Mouse (Mus musculus) ES-Bruce4 (cell line): ENCODE data around the gene Hspb7. TPM values are rescaled to one million over a fixed set of nuclear protein-coding genes. Genes with fewer than 3 reads are reported as not detected.
A peak's percentile ranks its signal among the peaks of the same experiment; 100 is the strongest.

ENCODE experiments used
- H3K27ac ChIP-seq: 2 replicates; pipeline ENCODE4 v1.5.1; 2012; ENCODE audit warnings: low read length, inconsistent platforms; ENCODE audit not compliant: insufficient read depth
- H3K27me3 ChIP-seq: 2 replicates; pipeline ENCODE4 v1.6.1; 2012; ENCODE audit warnings: mild to moderate bottlenecking, low read length, inconsistent platforms; ENCODE audit not compliant: control insufficient read depth, poor library complexity, insufficient read depth, severe bottlenecking
- H3K36me3 ChIP-seq: 2 replicates; pipeline ENCODE4 v1.6.1; 2012; ENCODE audit warnings: inconsistent platforms, mild to moderate bottlenecking, low read length, moderate library complexity; ENCODE audit not compliant: control insufficient read depth, poor library complexity, insufficient read depth, severe bottlenecking
- H3K4me1 ChIP-seq: one replicate; pipeline ENCODE4 v1.8.1; 2011; ENCODE audit warnings: low read length; ENCODE audit not compliant: control insufficient read depth, insufficient read depth
- H3K4me3 ChIP-seq: 2 replicates; pipeline ENCODE4 v1.5.1; 2011; ENCODE audit warnings: low read depth, mild to moderate bottlenecking, low read length
- H3K9ac ChIP-seq: 2 replicates; pipeline ENCODE4 v1.6.1; 2012; ENCODE audit warnings: low read depth, mild to moderate bottlenecking, inconsistent platforms; ENCODE audit not compliant: poor library complexity, severe bottlenecking
- H3K9me3 ChIP-seq: replicated peaks from 2 replicates; pipeline ENCODE4 v1.6.1; 2012; ENCODE audit warnings: mild to moderate bottlenecking, low read length, inconsistent platforms; ENCODE audit not compliant: control insufficient read depth, poor library complexity, insufficient read depth, severe bottlenecking
- CTCF ChIP-seq: IDR thresholded peaks from one replicate; pipeline ENCODE4 v1.8.1; 2011; ENCODE audit warnings: low read depth, low read length
- EP300 ChIP-seq: IDR thresholded peaks from 2 replicates; pipeline ENCODE4 v1.6.1; 2011; ENCODE audit warnings: low read depth, low read length; ENCODE audit not compliant: insufficient read depth
- POLR2A ChIP-seq: IDR thresholded peaks from one replicate; pipeline ENCODE4 v1.8.1; 2011; ENCODE audit warnings: low read length; ENCODE audit not compliant: insufficient read depth
- polyA plus RNA-seq: library from polyadenylated mRNA; stranded (reverse); fragments of >200 nt; gene quantifications from 2 replicates; pipeline ENCODE4 v1.2.4, GENCODE M21; 2011; ENCODE audit warnings: low read depth; ENCODE audit not compliant: missing spikeins, insufficient read depth, insufficient read length

Gene Hspb7
- polyA plus RNA-seq, 1 experiment: not detected

DNA sequence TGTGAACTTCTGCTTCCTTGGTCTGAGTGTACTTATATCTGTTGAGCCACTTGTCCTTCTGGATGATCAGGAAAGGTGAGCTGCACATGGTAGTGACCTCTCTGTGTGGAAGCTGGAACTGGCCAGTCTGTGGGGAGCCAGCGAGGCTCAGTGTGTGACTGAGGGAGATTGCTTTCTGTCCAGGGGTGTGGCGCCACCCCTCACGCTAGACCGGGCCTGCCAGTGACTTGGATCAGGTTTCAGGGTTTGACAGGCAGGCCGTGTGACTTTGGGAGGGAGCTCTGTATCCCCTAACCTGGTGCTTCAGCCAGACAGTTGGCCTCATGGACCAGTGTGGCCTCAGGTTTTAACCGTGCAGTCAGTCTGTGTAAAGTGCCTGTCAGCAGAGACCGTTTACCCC lies 37.7 kb downstream of the Hspb7 start:
- H3K9me3 ChIP-seq: no peaks in the 10 kb centered on the region
- no peaks in the 10 kb centered on the region for H3K36me3 ChIP-seq
- no peak for TF ChIP-seq CTCF
- TF ChIP-seq EP300: peak; percentile 72; the same call in 1 of the 2 replicates
- H3K9ac ChIP-seq: no peak overlapping the region
- H3K27me3 ChIP-seq: no peaks in the 10 kb centered on the region
- no peak overlapping the region for H3K4me3 ChIP-seq
- peaks cover 2% of the 10 kb centered on the region for H3K4me1 ChIP-seq
- H3K27ac ChIP-seq: no peak overlapping the region

DNA sequence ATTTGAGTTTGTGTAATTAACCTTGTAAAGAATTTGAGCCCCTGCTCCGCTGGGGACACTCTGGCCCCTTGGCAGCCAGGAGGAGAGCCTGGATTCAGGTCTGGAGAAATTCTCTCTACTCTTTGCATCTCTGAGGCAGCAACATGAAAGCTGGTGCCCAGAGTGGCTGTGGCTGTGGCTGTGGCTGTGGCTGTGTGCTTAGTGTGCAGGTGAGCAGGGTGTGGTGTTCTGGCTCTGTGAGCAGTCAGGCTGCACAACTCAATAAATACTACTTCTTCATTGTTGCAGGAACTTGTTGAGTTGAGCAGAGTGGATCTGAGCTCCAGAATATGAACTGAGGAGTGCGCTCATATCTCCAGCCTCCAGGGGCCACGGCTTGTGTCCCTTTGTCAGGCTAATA lies 38.3 kb downstream of the Hspb7 start:
- Histone ChIP-seq H3K27me3 (no peaks in the 10 kb centered on the region), H3K4me3 (no peak overlapping the region), H3K36me3 (no peaks in the 10 kb centered on the region), H3K4me1 (peaks cover 2% of the 10 kb centered on the region), H3K9me3 (no peaks in the 10 kb centered on the region), H3K9ac (no peak overlapping the region), H3K27ac (no peak overlapping the region)
- TF ChIP-seq EP300 (no peak), POLR2A (no peak), CTCF (no peak)

DNA sequence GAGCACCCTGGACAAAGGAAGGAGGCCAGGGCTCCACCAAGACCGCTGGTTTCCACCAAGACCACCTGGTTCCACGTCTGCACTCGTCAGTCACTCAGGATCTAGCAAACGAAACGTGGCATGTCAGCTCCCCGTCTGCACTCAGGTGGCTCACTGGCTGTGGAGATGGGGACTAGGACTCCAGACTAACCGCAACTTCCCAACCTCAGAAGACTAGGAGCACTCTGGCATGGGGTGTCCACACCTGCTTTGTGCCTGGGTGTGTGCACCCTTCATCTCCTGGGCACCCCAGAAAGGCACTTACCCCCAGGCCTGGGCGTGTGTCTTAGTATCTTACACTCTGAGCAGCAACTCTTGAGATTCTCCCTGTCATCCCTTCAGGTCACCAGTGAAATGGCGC lies 39.2 kb downstream of the Hspb7 start:
- Histone ChIP-seq H3K4me1 (peaks cover 2% of the 10 kb centered on the region), H3K9ac (no peak overlapping the region), H3K27ac (no peak overlapping the region), H3K4me3 (no peak overlapping the region), H3K9me3 (no peaks in the 10 kb centered on the region), H3K27me3 (no peaks in the 10 kb centered on the region), H3K36me3 (no peaks in the 10 kb centered on the region)
- TF ChIP-seq POLR2A (no peak), CTCF (no peak), EP300 (no peak)

DNA sequence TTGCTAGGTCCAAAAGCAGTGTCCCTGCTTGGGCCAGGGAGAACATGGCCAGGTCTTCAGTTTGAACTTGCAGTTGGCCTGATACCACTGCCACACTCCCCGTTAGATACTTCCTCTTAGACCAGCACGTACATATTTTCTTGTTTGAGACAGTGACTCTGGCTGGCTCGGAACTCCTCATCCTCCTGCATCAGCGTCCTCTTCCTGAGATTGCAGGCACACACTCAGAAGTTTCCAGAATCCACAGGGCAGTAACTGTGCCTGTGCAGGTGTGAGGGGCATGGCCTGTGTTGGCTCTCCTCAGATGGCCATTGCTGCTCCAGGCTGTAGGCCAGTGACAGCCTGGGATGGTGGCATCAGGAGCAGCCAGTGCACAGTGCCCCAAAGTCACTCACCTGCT lies 39.9 kb downstream of the Hspb7 start:
- H3K27me3 ChIP-seq: no peaks in the 10 kb centered on the region
- H3K9ac ChIP-seq: no peak overlapping the region
- no peaks in the 10 kb centered on the region for H3K9me3 ChIP-seq
- H3K4me3 ChIP-seq: no peak overlapping the region
- H3K4me1 ChIP-seq: peaks cover 2% of the 10 kb centered on the region
- H3K27ac ChIP-seq: no peak overlapping the region
- no peaks in the 10 kb centered on the region for H3K36me3 ChIP-seq
- TF ChIP-seq EP300 (no peak), POLR2A (no peak), CTCF (no peak)

DNA sequence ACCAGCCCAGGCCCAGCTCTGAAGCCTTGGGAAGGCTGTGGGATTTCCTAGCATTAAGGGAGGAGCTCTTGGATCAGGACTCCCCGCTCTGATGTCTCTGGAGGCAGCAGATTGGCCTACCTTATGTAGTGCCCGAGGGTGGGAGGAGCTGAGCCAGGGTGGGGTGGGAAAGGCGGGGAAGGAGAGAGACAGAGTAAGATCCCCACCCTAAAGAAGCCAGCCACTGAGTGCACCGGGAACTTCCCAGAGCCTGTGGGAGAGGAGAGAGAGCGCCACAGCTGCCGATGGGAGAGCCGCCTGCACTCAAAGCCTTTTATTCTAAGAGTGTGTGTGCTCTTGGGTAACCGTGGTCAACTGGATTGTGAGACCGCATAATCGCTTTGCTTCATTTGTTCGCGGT lies 40.5 kb downstream of the Hspb7 start:
- no peaks in the 10 kb centered on the region for H3K9me3 ChIP-seq
- H3K4me1 ChIP-seq: peaks cover 2% of the 10 kb centered on the region
- H3K4me3 ChIP-seq: no peak overlapping the region
- H3K27ac ChIP-seq: no peak overlapping the region
- no peaks in the 10 kb centered on the region for H3K36me3 ChIP-seq
- no peak overlapping the region for H3K9ac ChIP-seq
- H3K27me3 ChIP-seq: no peaks in the 10 kb centered on the region
- TF ChIP-seq EP300 (no peak), CTCF (no peak), POLR2A (no peak)

DNA sequence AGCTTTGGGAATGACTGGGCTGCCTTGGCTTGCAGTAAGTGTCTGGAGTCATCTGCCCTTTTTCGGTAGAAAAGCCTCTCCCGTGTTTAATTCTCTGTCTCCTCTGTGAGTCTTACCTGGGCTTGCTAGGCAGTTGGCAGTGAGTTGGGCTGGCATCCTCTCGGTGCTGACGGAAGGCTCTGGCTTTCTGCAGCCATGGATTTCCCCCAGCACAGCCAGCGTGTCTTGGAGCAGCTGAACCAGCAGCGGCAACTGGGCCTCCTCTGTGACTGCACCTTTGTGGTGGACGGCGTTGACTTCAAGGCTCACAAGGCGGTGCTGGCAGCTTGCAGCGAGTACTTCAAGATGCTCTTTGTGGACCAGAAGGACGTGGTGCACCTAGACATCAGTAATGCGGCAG lies 41.0 kb downstream of the Hspb7 start:
- Histone ChIP-seq H3K4me3 (no peak overlapping the region), H3K27me3 (no peaks in the 10 kb centered on the region), H3K9me3 (no peaks in the 10 kb centered on the region), H3K9ac (no peak overlapping the region), H3K36me3 (no peaks in the 10 kb centered on the region), H3K27ac (no peak overlapping the region), H3K4me1 (peaks cover 2% of the 10 kb centered on the region)
- TF ChIP-seq EP300: no peak
